Mouse (Mus musculus) kidney, adult 2 months (tissue): ENCODE measurements around the gene Trp53. TPM values are rescaled to one million over a fixed set of nuclear protein-coding genes. Genes with fewer than 3 reads are reported as not detected.

Experiments
- DNase-seq: peaks from one replicate; pipeline ENCODE4 v3.0.0; 2021
- H3K27ac ChIP-seq: fragments of 200-500 bp; 2 replicates; pipeline ENCODE4 v1.5.1; 2012; ENCODE audit warnings: low read depth, low read length, control low read depth, inconsistent platforms; ENCODE audit not compliant: insufficient read depth
- H3K27me3 ChIP-seq: fragments of 200-500 bp; replicated peaks from 2 replicates; pipeline ENCODE4 v1.6.1; 2012; ENCODE audit warnings: mild to moderate bottlenecking, moderate library complexity, low read length, inconsistent platforms; ENCODE audit not compliant: control insufficient read depth, insufficient read depth
- H3K36me3 ChIP-seq: fragments of 200-500 bp; 2 replicates; pipeline ENCODE4 v1.6.1; 2012; ENCODE audit warnings: mild to moderate bottlenecking, moderate library complexity, low read length, inconsistent platforms; ENCODE audit not compliant: control insufficient read depth, insufficient read depth
- H3K4me1 ChIP-seq: fragments of 200-500 bp; 2 replicates; pipeline ENCODE4 v1.6.1; 2011; ENCODE audit warnings: low read length; ENCODE audit not compliant: control insufficient read depth, insufficient read depth
- H3K4me3 ChIP-seq: fragments of 200-500 bp; 2 replicates; pipeline ENCODE4 v1.5.1; 2011; ENCODE audit warnings: mild to moderate bottlenecking, low read depth, low read length, control low read depth; ENCODE audit not compliant: insufficient read depth
- CTCF ChIP-seq: fragments of 200-500 bp; conservative IDR thresholded peaks from 2 replicates; pipeline ENCODE4 v1.5.1; 2011; ENCODE audit warnings: low read depth, mild to moderate bottlenecking, control low read depth, low read length, moderate library complexity, mixed read lengths; ENCODE audit not compliant: insufficient read depth, insufficient read length
- POLR2A ChIP-seq: fragments of 200-500 bp; IDR thresholded peaks from one replicate; pipeline ENCODE4 v1.6.1; 2011; ENCODE audit warnings: low read depth, low read length, control low read depth
- WGBS: fragments of 180-500 bp; shearing (Covaris S2); methylation state at CpG from one replicate; pipeline ENCODE4 v1.1.7; 2018; 5-methylcytosine and 5-hydroxymethylcytosine counted together
- polyA plus RNA-seq: library from polyadenylated mRNA; depleted of rRNA; stranded (reverse); fragments of >200 nt; gene quantifications from 2 replicates; pipeline ENCODE4 v1.2.3, GENCODE M21; 2012; rRNA removed

Trp53 gene
- polyA plus RNA-seq, 1 experiment = 48.5 TPM

GRCm38 (mm10) chr11:69632284-69633089 lies 52.3 kb downstream of the Trp53 start, which contains the start of gene Fxr2:
TSS of gene Fxr2 (plus strand) at chr11:69632990.
- TF ChIP-seq POLR2A = no peak
- peak; percentile 82 for TF ChIP-seq CTCF
- Histone ChIP-seq H3K27me3 (no peaks in the 10 kb centered on the region), H3K4me1 (peaks cover 3% of the 10 kb centered on the region; the same call in 1 of the 2 replicates), H3K36me3 (no peaks in the 10 kb centered on the region; the same call in 1 of the 2 replicates), H3K27ac (peak within 1 kb of the TSS; percentile 59), H3K4me3 (peak within 1 kb of the TSS; percentile 96)
- WGBS = under 1% methylated on average over 56 of the region's 56 CpGs
- DNase-seq = peak; percentile 100

- no peaks in the 10 kb centered on the region; the same call in 1 of the 2 replicates for H3K36me3 ChIP-seq
- under 1% methylated on average over 50 of the region's 50 CpGs for WGBS
- no peaks in the 10 kb centered on the region for H3K27me3 ChIP-seq
- H3K27ac ChIP-seq = peak overlapping the region; percentile 59
- TF ChIP-seq CTCF (no peak), POLR2A (no peak)
- H3K4me1 ChIP-seq = peaks cover 3% of the 10 kb centered on the region; the same call in 1 of the 2 replicates
- no peak for DNase-seq
- H3K4me3 ChIP-seq = peak overlapping the region; percentile 96
Measured at GRCm38 (mm10) chr11:69633128-69633866, 53.1 kb downstream of the Trp53 start.

GRCm38 (mm10) chr11:69635471-69635870 lies 55.3 kb downstream of the Trp53 start:
- Histone ChIP-seq H3K4me3 (no peak overlapping the region), H3K27ac (no peak overlapping the region), H3K4me1 (peaks cover 3% of the 10 kb centered on the region; the same call in 1 of the 2 replicates), H3K27me3 (no peaks in the 10 kb centered on the region), H3K36me3 (peaks cover 1% of the 10 kb centered on the region; the same call in 1 of the 2 replicates)
- DNase-seq = no peak
- WGBS = 68% methylated on average over 3 of the region's 3 CpGs
- TF ChIP-seq POLR2A = no peak
- TF ChIP-seq CTCF = no peak

Other genes with a start within 250 kb of the Trp53 start
- 1.5 and 2.1 TPM in 2 replicates for gene Rnf227, start 239.9 kb upstream of the Trp53 start, polyA plus RNA-seq
- gene Chd3, start 211.0 kb upstream of the Trp53 start, polyA plus RNA-seq = 168 and 175 TPM in 2 replicates
- gene Naa38, start 184.9 kb upstream of the Trp53 start, polyA plus RNA-seq = 251 and 317 TPM in 2 replicates
- 26.6 and 27.9 TPM in 2 replicates for gene Cyb5d1, start 184.7 kb upstream of the Trp53 start, polyA plus RNA-seq
- gene Tmem88, start 182.1 kb upstream of the Trp53 start, polyA plus RNA-seq = 25.4 and 25.8 TPM in 2 replicates
- 8.8 and 10.5 TPM in 2 replicates for gene Kdm6b, start 166.7 kb upstream of the Trp53 start, polyA plus RNA-seq
- gene Dnah2, start 31.2 kb upstream of the Trp53 start, polyA plus RNA-seq = 0.50 and 0.73 TPM in 2 replicates
- 0.81 and 0.84 TPM in 2 replicates for gene Efnb3, start 20.2 kb upstream of the Trp53 start, polyA plus RNA-seq
- 19.8 and 20.7 TPM in 2 replicates for gene Wrap53, start 104 bp upstream of the Trp53 start, polyA plus RNA-seq
- gene Atp1b2, start 25.6 kb downstream of the Trp53 start, polyA plus RNA-seq = 20.0 and 22.5 TPM in 2 replicates
- 0.42 and 0.48 TPM in 2 replicates for gene Shbg, start 37.5 kb downstream of the Trp53 start, polyA plus RNA-seq
- 16.7 and 18.8 TPM in 2 replicates for gene Sat2, start 41.7 kb downstream of the Trp53 start, polyA plus RNA-seq
- gene Fxr2, start 52.6 kb downstream of the Trp53 start, polyA plus RNA-seq = 49.9 and 50.8 TPM in 2 replicates
- 0.58 and 0.70 TPM in 2 replicates for gene Sox15, start 75.0 kb downstream of the Trp53 start, polyA plus RNA-seq
- gene Mpdu1, start 82.3 kb downstream of the Trp53 start, polyA plus RNA-seq = 143 and 147 TPM in 2 replicates
- 8.5 and 10.7 TPM in 2 replicates for gene Cd68, start 85.8 kb downstream of the Trp53 start, polyA plus RNA-seq
- gene Eif4a1, start 92.1 kb downstream of the Trp53 start, polyA plus RNA-seq = 200 and 244 TPM in 2 replicates
- gene Senp3, start 101.7 kb downstream of the Trp53 start, polyA plus RNA-seq = 41.8 and 43.5 TPM in 2 replicates
- 3.8 and 4.1 TPM in 2 replicates for gene Tnfsf13, start 105.4 kb downstream of the Trp53 start, polyA plus RNA-seq
- 55.5 and 65.1 TPM in 2 replicates for gene Tnfsf12, start 115.5 kb downstream of the Trp53 start, polyA plus RNA-seq
- gene Tnfsfm13, start 115.7 kb downstream of the Trp53 start, polyA plus RNA-seq = 11.0 and 11.6 TPM in 2 replicates
- gene Polr2a, start 178.3 kb downstream of the Trp53 start, polyA plus RNA-seq = 25.3 and 37.8 TPM in 2 replicates
- 0.05 and 0.10 TPM in 2 replicates for gene Slc35g3, start 181.6 kb downstream of the Trp53 start, polyA plus RNA-seq
- 22.3 and 24.4 TPM in 2 replicates for gene Zbtb4, start 185.6 kb downstream of the Trp53 start, polyA plus RNA-seq
- 11.9 and 14.3 TPM in 2 replicates for gene Chrnb1, start 215.6 kb downstream of the Trp53 start, polyA plus RNA-seq
- gene Fgf11, start 221.5 kb downstream of the Trp53 start, polyA plus RNA-seq = 2.6 and 3.3 TPM in 2 replicates
- 19.2 and 22.4 TPM in 2 replicates for gene Tmem102, start 225.3 kb downstream of the Trp53 start, polyA plus RNA-seq
- 0.02 and 0.04 TPM in 2 replicates for gene Gm39566, start 234.9 kb downstream of the Trp53 start, polyA plus RNA-seq
- 0.20 and 0.26 TPM in 2 replicates for gene Spem2, start 238.1 kb downstream of the Trp53 start, polyA plus RNA-seq
- gene Spem1, start 241.8 kb downstream of the Trp53 start, polyA plus RNA-seq = 0.28 and 0.38 TPM in 2 replicates